Mouse (Mus musculus): ENCODE measurements around the gene Igsf8. TPM values are rescaled to one million over a fixed set of nuclear protein-coding genes. Genes with fewer than 3 reads are reported as not detected.

Gene Igsf8
- polyA plus RNA-seq, 1 experiment from 2014 or later, result 55.4 TPM

- Histone ChIP-seq H3K9me3 (no peaks in the 10 kb centered on the region), H3K4me1 (peaks cover 72% of the 10 kb centered on the region), H3K4me3 (peak overlapping the region; percentile 32), H3K27me3 (ENCODE audit: poor library complexity, severe bottlenecking) (peaks cover 36% of the 10 kb centered on the region), H3K36me3 (replicated peaks) (no peaks in the 10 kb centered on the region), H3K27ac (peak overlapping the region; percentile 96)
- WGBS, result 6% methylated on average over 19 of the region's 19 CpGs
- DNase-seq (ENCODE audit: extremely low spot score, low spot score), result peak; percentile 89
Observed at GRCm38 (mm10) chr1:172349916-172350812, 88.7 kb downstream of the Igsf8 start.

- Histone ChIP-seq H3K4me3 (no peak overlapping the region), H3K9me3 (no peaks in the 10 kb centered on the region), H3K27me3 (ENCODE audit: poor library complexity, severe bottlenecking) (peaks cover 47% of the 10 kb centered on the region), H3K4me1 (peaks cover 91% of the 10 kb centered on the region), H3K36me3 (replicated peaks) (no peaks in the 10 kb centered on the region), H3K27ac (peak overlapping the region; percentile 96)
- DNase-seq (ENCODE audit: extremely low spot score, low spot score), result no peak
- WGBS, result 81% methylated on average over 6 of the region's 6 CpGs
Observed at GRCm38 (mm10) chr1:172352001-172352400, 90.6 kb downstream of the Igsf8 start.

GRCm38 (mm10) chr1:172352453-172352852 lies 91.0 kb downstream of the Igsf8 start:
- no peak for DNase-seq (ENCODE audit: extremely low spot score, low spot score)
- 87% methylated on average over 3 of the region's 3 CpGs for WGBS
- H3K27me3 ChIP-seq (ENCODE audit: poor library complexity, severe bottlenecking), result peaks cover 51% of the 10 kb centered on the region
- H3K9me3 ChIP-seq, result no peaks in the 10 kb centered on the region
- peak overlapping the region; percentile 96 for H3K27ac ChIP-seq
- H3K4me3 ChIP-seq, result no peak overlapping the region
- H3K4me1 ChIP-seq, result peaks cover 94% of the 10 kb centered on the region
- no peaks in the 10 kb centered on the region for H3K36me3 ChIP-seq (replicated peaks)

GRCm38 (mm10) chr1:172355336-172355735 lies 93.9 kb downstream of the Igsf8 start:
- H3K36me3 ChIP-seq (replicated peaks), result no peaks in the 10 kb centered on the region
- peak overlapping the region; percentile 75 for H3K27ac ChIP-seq
- WGBS, result 22% methylated on average over 3 of the region's 3 CpGs
- H3K27me3 ChIP-seq (ENCODE audit: poor library complexity, severe bottlenecking), result peaks cover 57% of the 10 kb centered on the region
- no peaks in the 10 kb centered on the region for H3K9me3 ChIP-seq
- no peak overlapping the region for H3K4me3 ChIP-seq
- peaks cover 85% of the 10 kb centered on the region for H3K4me1 ChIP-seq
- DNase-seq (ENCODE audit: extremely low spot score, low spot score), result no peak

- peaks cover 44% of the 10 kb centered on the region for H3K27me3 ChIP-seq (ENCODE audit: poor library complexity, severe bottlenecking)
- WGBS, result 14% methylated on average over 1 of the region's 1 CpGs
Observed at GRCm38 (mm10) chr1:172357550-172357949, 96.1 kb downstream of the Igsf8 start.

GRCm38 (mm10) chr1:172358341-172358740 lies 96.9 kb downstream of the Igsf8 start:
- Histone ChIP-seq H3K36me3 (replicated peaks) (no peaks in the 10 kb centered on the region), H3K4me1 (peaks cover 58% of the 10 kb centered on the region), H3K27me3 (ENCODE audit: poor library complexity, severe bottlenecking) (peaks cover 36% of the 10 kb centered on the region), H3K27ac (peak overlapping the region; percentile 36), H3K9me3 (no peaks in the 10 kb centered on the region), H3K4me3 (no peak overlapping the region)
- WGBS, result 76% methylated on average over 10 of the region's 10 CpGs
- DNase-seq (ENCODE audit: extremely low spot score, low spot score), result no peak

More at GRCm38 (mm10) chr1:172357550-172357949, 96.1 kb downstream of the Igsf8 start:
- H3K4me1 ChIP-seq, result peaks cover 66% of the 10 kb centered on the region
- no peaks in the 10 kb centered on the region for H3K36me3 ChIP-seq (replicated peaks)
- no peak overlapping the region for H3K4me3 ChIP-seq
- DNase-seq (ENCODE audit: extremely low spot score, low spot score), result peak; percentile 53
- H3K9me3 ChIP-seq, result no peaks in the 10 kb centered on the region
- H3K27ac ChIP-seq, result peak overlapping the region; percentile 40; the same call in 1 of the 2 replicates

GRCm38 (mm10) chr1:172364684-172365083 lies 103.2 kb downstream of the Igsf8 start:
- whole genome bisulfite sequencing, result 9% methylated on average over 6 of the region's 6 CpGs
- Histone ChIP-seq H3K4me1 (peaks cover 23% of the 10 kb centered on the region), H3K27ac (no peak overlapping the region)

GRCm38 (mm10) chr1:172368768-172369418 lies 107.5 kb downstream of the Igsf8 start:
- Histone ChIP-seq H3K27me3 (ENCODE audit: poor library complexity, severe bottlenecking) (peaks cover 18% of the 10 kb centered on the region), H3K4me1 (peaks cover 21% of the 10 kb centered on the region), H3K9me3 (no peaks in the 10 kb centered on the region), H3K36me3 (replicated peaks) (0 out of 2 replicates have a peak, but pooled peaks cover 2% of the 10 kb centered on the region), H3K4me3 (peak overlapping the region; percentile 1; the same call in 1 of the 2 replicates), H3K27ac (no peak overlapping the region)
- peak; percentile 68 for DNase-seq (ENCODE audit: extremely low spot score, low spot score)
- WGBS, result 31% methylated on average over 23 of the region's 23 CpGs

More at GRCm38 (mm10) chr1:172364684-172365083, 103.2 kb downstream of the Igsf8 start:
- Histone ChIP-seq H3K27me3 (ENCODE audit: poor library complexity, severe bottlenecking) (peaks cover 14% of the 10 kb centered on the region), H3K36me3 (replicated peaks) (no peaks in the 10 kb centered on the region), H3K9me3 (no peaks in the 10 kb centered on the region), H3K4me3 (no peak overlapping the region)
- DNase-seq (ENCODE audit: extremely low spot score, low spot score), result peak; percentile 68

Other genes starting within 250 kb of the Igsf8 start
- 40.6 and 41.7 TPM in 2 replicates for gene Vangl2, start 233.2 kb upstream of the Igsf8 start, polyA plus RNA-seq (2016; fragmentation: Nextera tagmentation; extraction: Ambion mirVana)
- 1.6 and 2.7 TPM in 2 replicates for gene Nhlh1, start 204.1 kb upstream of the Igsf8 start, polyA plus RNA-seq (2016; fragmentation: Nextera tagmentation; extraction: Ambion mirVana)
- gene Copa, start 179.1 kb upstream of the Igsf8 start, polyA plus RNA-seq (2016; fragmentation: Nextera tagmentation; extraction: Ambion mirVana), result 176 TPM in 2 replicates
- 91.6 and 95.3 TPM in 2 replicates for gene Ncstn, start 178.8 kb upstream of the Igsf8 start, polyA plus RNA-seq (2016; fragmentation: Nextera tagmentation; extraction: Ambion mirVana)
- gene Pex19, start 134.9 kb upstream of the Igsf8 start, polyA plus RNA-seq (2016; fragmentation: Nextera tagmentation; extraction: Ambion mirVana), result 153 and 159 TPM in 2 replicates
- gene Dcaf8, start 113.6 kb upstream of the Igsf8 start, polyA plus RNA-seq (2016; fragmentation: Nextera tagmentation; extraction: Ambion mirVana), result 132 and 138 TPM in 2 replicates
- 282 and 292 TPM in 2 replicates for gene Pea15a, start 54.8 kb upstream of the Igsf8 start, polyA plus RNA-seq (2016; fragmentation: Nextera tagmentation; extraction: Ambion mirVana)
- gene Casq1, start 41.8 kb upstream of the Igsf8 start, polyA plus RNA-seq (2016; fragmentation: Nextera tagmentation; extraction: Ambion mirVana), result 0.69 and 0.99 TPM in 2 replicates
- gene Atp1a4, start 3.2 kb upstream of the Igsf8 start, polyA plus RNA-seq (2016; fragmentation: Nextera tagmentation; extraction: Ambion mirVana), result not detected in 2 replicates
- gene Atp1a2, start 36.4 kb downstream of the Igsf8 start, polyA plus RNA-seq (2016; fragmentation: Nextera tagmentation; extraction: Ambion mirVana), result 0.86 and 2.0 TPM in 2 replicates
- gene Kcnj9, start 67.7 kb downstream of the Igsf8 start, polyA plus RNA-seq (2016; fragmentation: Nextera tagmentation; extraction: Ambion mirVana), result 0.17 and 0.43 TPM in 2 replicates
- gene Kcnj10, start 79.6 kb downstream of the Igsf8 start, polyA plus RNA-seq (2016; fragmentation: Nextera tagmentation; extraction: Ambion mirVana), result 0.46 and 0.47 TPM in 2 replicates
- 10.6 and 10.8 TPM in 2 replicates for gene Pigm, start 114.9 kb downstream of the Igsf8 start, polyA plus RNA-seq (2016; fragmentation: Nextera tagmentation; extraction: Ambion mirVana)
- not detected in 2 replicates for gene Slamf9, start 213.7 kb downstream of the Igsf8 start, polyA plus RNA-seq (2016; fragmentation: Nextera tagmentation; extraction: Ambion mirVana)
- gene Igsf9, start 220.1 kb downstream of the Igsf8 start, polyA plus RNA-seq (2016; fragmentation: Nextera tagmentation; extraction: Ambion mirVana), result 81.7 and 82.5 TPM in 2 replicates
- gene Tagln2, start 238.4 kb downstream of the Igsf8 start, polyA plus RNA-seq (2016; fragmentation: Nextera tagmentation; extraction: Ambion mirVana), result 69.7 and 71.1 TPM in 2 replicates

Measured in forebrain, embryonic 10.5 days (tissue).